Mouse (Mus musculus) midbrain, embryonic 12.5 days (tissue): ENCODE results near the gene Gba2. TPM values are rescaled to one million over a fixed set of nuclear protein-coding genes. Genes with fewer than 3 reads are reported as not detected.
A peak's percentile ranks its signal among the peaks of the same experiment; 100 is the strongest.

Experiments
- ATAC-seq: fragments of 200-750 bp; cut with Nextera tagmentation; 2 replicates; pipeline ENCODE4 v1.8.0; 2017; ENCODE audit warnings: low read depth, moderate TSS enrichment, moderate library complexity; ENCODE audit not compliant: low FRiP score
- H3K27ac ChIP-seq: fragments of 300-500 bp; sonication (generic); replicated peaks from 2 replicates; pipeline ENCODE4 v1.5.1; 2016; ENCODE audit warnings: mild to moderate bottlenecking
- H3K27me3 ChIP-seq: fragments of 300-500 bp; sonication (generic); 2 replicates; pipeline ENCODE4 v1.6.1; 2016; ENCODE audit warnings: mild to moderate bottlenecking
- H3K36me3 ChIP-seq: fragments of 300-500 bp; sonication (generic); 2 replicates; pipeline ENCODE4 v1.6.1; 2016
- H3K4me1 ChIP-seq: fragments of 300-500 bp; sonication (generic); 2 replicates; pipeline ENCODE4 v1.6.1; 2016
- H3K4me2 ChIP-seq: fragments of 300-500 bp; sonication (generic); replicated peaks from 2 replicates; pipeline ENCODE4 v1.6.1; 2016; ENCODE audit warnings: mild to moderate bottlenecking, moderate library complexity
- H3K4me3 ChIP-seq: fragments of 300-500 bp; sonication (generic); 2 replicates; pipeline ENCODE4 v1.5.1; 2016; ENCODE audit warnings: mild to moderate bottlenecking
- H3K9ac ChIP-seq: fragments of 300-500 bp; sonication (generic); replicated peaks from 2 replicates; pipeline ENCODE4 v1.6.1; 2016; ENCODE audit warnings: mild to moderate bottlenecking, moderate library complexity
- H3K9me3 ChIP-seq: fragments of 300-500 bp; sonication (generic); 2 replicates; pipeline ENCODE4 v1.6.1; 2016; ENCODE audit warnings: mild to moderate bottlenecking
- WGBS: fragments of 180-500 bp; shearing (Covaris S2); methylation state at CpG from one replicate; pipeline ENCODE4 v1.1.7; 2016; 5-methylcytosine and 5-hydroxymethylcytosine counted together
- polyA plus RNA-seq: library from polyadenylated mRNA; unstranded; fragments of >200 nt; fragmentation: Nextera tagmentation; extraction: Ambion mirVana; gene quantifications from 2 replicates; pipeline ENCODE4 v1.2.1, GENCODE M21; 2016

Gene Gba2
- polyA plus RNA-seq, 1 experiment from 2014 or later: 49.2 TPM

- no peak overlapping the region for H3K27ac ChIP-seq
- no peak overlapping the region for H3K9ac ChIP-seq
- H3K4me1 ChIP-seq: no peaks in the 10 kb centered on the region
- H3K4me2 ChIP-seq: no peak overlapping the region
- WGBS: 72% methylated on average over 3 of the region's 3 CpGs
- no peaks in the 10 kb centered on the region for H3K36me3 ChIP-seq
- no peaks in the 10 kb centered on the region for H3K27me3 ChIP-seq
- no peak overlapping the region for H3K4me3 ChIP-seq
- H3K9me3 ChIP-seq: no peaks in the 10 kb centered on the region
- ATAC-seq: no peak
Measured at GRCm38 (mm10) chr4:43593453-43593852, 14.8 kb upstream of the Gba2 start.

GRCm38 (mm10) chr4:43591961-43592360 is 13.3 kb upstream of the Gba2 start:
- Histone ChIP-seq H3K36me3 (no peaks in the 10 kb centered on the region), H3K9me3 (no peaks in the 10 kb centered on the region), H3K27ac (no peak overlapping the region), H3K4me2 (no peak overlapping the region), H3K9ac (no peak overlapping the region), H3K4me3 (no peak overlapping the region), H3K27me3 (no peaks in the 10 kb centered on the region), H3K4me1 (no peaks in the 10 kb centered on the region)
- 78% methylated on average over 3 of the region's 3 CpGs for WGBS
- ATAC-seq: no peak

- Histone ChIP-seq H3K4me3 (no peak overlapping the region), H3K27me3 (no peaks in the 10 kb centered on the region), H3K27ac (no peak overlapping the region), H3K9me3 (no peaks in the 10 kb centered on the region), H3K4me2 (no peak overlapping the region), H3K36me3 (no peaks in the 10 kb centered on the region), H3K4me1 (no peaks in the 10 kb centered on the region), H3K9ac (no peak overlapping the region)
- 86% methylated on average over 5 of the region's 5 CpGs for WGBS
- no peak for ATAC-seq
Measured at GRCm38 (mm10) chr4:43591543-43591942, 12.9 kb upstream of the Gba2 start.

- Histone ChIP-seq H3K27me3 (no peaks in the 10 kb centered on the region), H3K27ac (no peak overlapping the region), H3K4me2 (no peak overlapping the region), H3K4me1 (no peaks in the 10 kb centered on the region), H3K36me3 (peaks cover 20% of the 10 kb centered on the region), H3K9ac (no peak overlapping the region), H3K4me3 (no peak overlapping the region), H3K9me3 (no peaks in the 10 kb centered on the region)
- no peak for ATAC-seq
- 66% methylated on average over 7 of the region's 7 CpGs for WGBS
Measured at GRCm38 (mm10) chr4:43587681-43588080, 9.0 kb upstream of the Gba2 start.

- no peak overlapping the region for H3K4me3 ChIP-seq
- H3K9me3 ChIP-seq: no peaks in the 10 kb centered on the region
- H3K4me1 ChIP-seq: no peaks in the 10 kb centered on the region
- H3K9ac ChIP-seq: no peak overlapping the region
- no peak overlapping the region for H3K4me2 ChIP-seq
- 80% methylated on average over 8 of the region's 8 CpGs for WGBS
- H3K27ac ChIP-seq: no peak overlapping the region
- H3K36me3 ChIP-seq: peaks cover 32% of the 10 kb centered on the region
- H3K27me3 ChIP-seq: no peaks in the 10 kb centered on the region
- ATAC-seq: no peak
Measured at GRCm38 (mm10) chr4:43586411-43586810, 7.7 kb upstream of the Gba2 start.

- no peaks in the 10 kb centered on the region for H3K9me3 ChIP-seq
- H3K4me1 ChIP-seq: no peaks in the 10 kb centered on the region
- ATAC-seq: no peak
- no peak overlapping the region for H3K27ac ChIP-seq
- H3K9ac ChIP-seq: no peak overlapping the region
- H3K27me3 ChIP-seq: no peaks in the 10 kb centered on the region
- 64% methylated on average over 10 of the region's 10 CpGs for WGBS
- H3K4me2 ChIP-seq: no peak overlapping the region
- H3K36me3 ChIP-seq: peaks cover 40% of the 10 kb centered on the region
- no peak overlapping the region for H3K4me3 ChIP-seq
Measured at GRCm38 (mm10) chr4:43585682-43586081, 7.0 kb upstream of the Gba2 start.

GRCm38 (mm10) chr4:43584444-43585416 is 6.1 kb upstream of the Gba2 start, which contains the start of gene Msmp:
Gene Msmp (minus strand): TSS chr4:43584494.
- Histone ChIP-seq H3K36me3 (peaks cover 45% of the 10 kb centered on the region), H3K27ac (no peak within 1 kb of the TSS), H3K27me3 (no peaks in the 10 kb centered on the region), H3K4me1 (peaks cover 4% of the 10 kb centered on the region), H3K9me3 (no peaks in the 10 kb centered on the region), H3K4me2 (no peak within 1 kb of the TSS), H3K9ac (no peak within 1 kb of the TSS), H3K4me3 (no peak within 1 kb of the TSS)
- 63% methylated on average over 12 of the region's 12 CpGs for WGBS
- ATAC-seq: no peak

- 79% methylated on average over 7 of the region's 7 CpGs for WGBS
Measured at GRCm38 (mm10) chr4:43583421-43583820, 4.7 kb upstream of the Gba2 start.

GRCm38 (mm10) chr4:43582241-43582640 is 3.6 kb upstream of the Gba2 start:
- no peak overlapping the region for H3K27ac ChIP-seq
- peaks cover 45% of the 10 kb centered on the region for H3K36me3 ChIP-seq
- ATAC-seq: no peak
- no peaks in the 10 kb centered on the region for H3K27me3 ChIP-seq
- WGBS: 92% methylated on average over 5 of the region's 5 CpGs
- no peak overlapping the region for H3K4me3 ChIP-seq
- no peaks in the 10 kb centered on the region for H3K9me3 ChIP-seq
- peaks cover 20% of the 10 kb centered on the region for H3K4me1 ChIP-seq
- no peak overlapping the region for H3K9ac ChIP-seq
- no peak overlapping the region for H3K4me2 ChIP-seq

More at GRCm38 (mm10) chr4:43583421-43583820, 4.7 kb upstream of the Gba2 start:
- H3K27ac ChIP-seq: no peak overlapping the region
- no peak overlapping the region for H3K4me3 ChIP-seq
- H3K36me3 ChIP-seq: peaks cover 45% of the 10 kb centered on the region
- no peak for ATAC-seq
- H3K9me3 ChIP-seq: no peaks in the 10 kb centered on the region
- peaks cover 10% of the 10 kb centered on the region for H3K4me1 ChIP-seq
- no peak overlapping the region for H3K9ac ChIP-seq
- no peaks in the 10 kb centered on the region for H3K27me3 ChIP-seq
- H3K4me2 ChIP-seq: no peak overlapping the region

GRCm38 (mm10) chr4:43581381-43581780 is 2.7 kb upstream of the Gba2 start:
- H3K27ac ChIP-seq: no peak overlapping the region
- H3K9ac ChIP-seq: no peak overlapping the region
- ATAC-seq: no peak
- no peak overlapping the region for H3K4me3 ChIP-seq
- 96% methylated on average over 12 of the region's 12 CpGs for WGBS
- no peaks in the 10 kb centered on the region for H3K27me3 ChIP-seq
- peaks cover 29% of the 10 kb centered on the region for H3K4me1 ChIP-seq
- peaks cover 45% of the 10 kb centered on the region for H3K36me3 ChIP-seq
- no peaks in the 10 kb centered on the region for H3K9me3 ChIP-seq
- H3K4me2 ChIP-seq: no peak overlapping the region

GRCm38 (mm10) chr4:43580721-43581120 is 2.0 kb upstream of the Gba2 start:
- Histone ChIP-seq H3K4me3 (no peak overlapping the region), H3K27ac (no peak overlapping the region), H3K9me3 (no peaks in the 10 kb centered on the region), H3K36me3 (peaks cover 45% of the 10 kb centered on the region), H3K4me1 (peaks cover 35% of the 10 kb centered on the region), H3K9ac (no peak overlapping the region), H3K4me2 (no peak overlapping the region), H3K27me3 (no peaks in the 10 kb centered on the region)
- 94% methylated on average over 5 of the region's 5 CpGs for WGBS
- no peak for ATAC-seq

- peaks cover 45% of the 10 kb centered on the region for H3K4me1 ChIP-seq
Measured at GRCm38 (mm10) chr4:43579731-43580130, 1.1 kb upstream of the Gba2 start.

More at GRCm38 (mm10) chr4:43579731-43580130, 1.1 kb upstream of the Gba2 start:
- Histone ChIP-seq H3K36me3 (peaks cover 45% of the 10 kb centered on the region), H3K27ac (no peak overlapping the region), H3K4me3 (peak overlapping the region; percentile 82), H3K4me2 (peak overlapping the region; percentile 96), H3K27me3 (no peaks in the 10 kb centered on the region), H3K9me3 (no peaks in the 10 kb centered on the region), H3K9ac (peak overlapping the region; percentile 92; the same call in 1 of the 2 replicates)
- ATAC-seq: no peak
- WGBS: 87% methylated on average over 6 of the region's 6 CpGs
